Mouse (Mus musculus) forebrain, embryonic 16.5 days (tissue): ENCODE results near the gene Mtmr14. TPM values are rescaled to one million over a fixed set of nuclear protein-coding genes. Genes with fewer than 3 reads are reported as not detected.
A peak's percentile ranks its signal among the peaks of the same experiment; 100 is the strongest.

ENCODE experiments used
- ATAC-seq: fragments of 200-750 bp; cut with Nextera tagmentation; 2 replicates; pipeline ENCODE4 v1.8.0; 2017; ENCODE audit warnings: mild to moderate bottlenecking, moderate library complexity
- H3K27ac ChIP-seq: fragments of 300-500 bp; sonication (generic); 2 replicates; pipeline ENCODE4 v1.5.1; 2014; ENCODE audit warnings: low read length, control low read depth
- H3K27me3 ChIP-seq: fragments of 300-500 bp; sonication (generic); replicated peaks from 2 replicates; pipeline ENCODE4 v1.6.1; 2014; ENCODE audit warnings: low read length; ENCODE audit not compliant: control insufficient read depth, insufficient read depth
- H3K36me3 ChIP-seq: fragments of 300-500 bp; sonication (generic); 2 replicates; pipeline ENCODE4 v1.6.1; 2014; ENCODE audit not compliant: control insufficient read depth, insufficient read depth
- H3K4me1 ChIP-seq: fragments of 300-500 bp; sonication (generic); replicated peaks from 2 replicates; pipeline ENCODE4 v1.6.1; 2014; ENCODE audit warnings: low read length; ENCODE audit not compliant: control insufficient read depth, insufficient read depth
- H3K4me2 ChIP-seq: fragments of 300-500 bp; sonication (generic); 2 replicates; pipeline ENCODE4 v1.6.1; 2014; ENCODE audit warnings: mild to moderate bottlenecking, low read length, control low read depth
- H3K4me3 ChIP-seq: fragments of 300-500 bp; sonication (generic); replicated peaks from 2 replicates; pipeline ENCODE4 v1.5.1; 2014; ENCODE audit warnings: mild to moderate bottlenecking, low read length, control low read depth
- H3K9ac ChIP-seq: fragments of 300-500 bp; sonication (generic); replicated peaks from 2 replicates; pipeline ENCODE4 v1.6.1; 2014; ENCODE audit warnings: low read depth, low read length, control low read depth
- H3K9me3 ChIP-seq: fragments of 300-500 bp; sonication (generic); 2 replicates; pipeline ENCODE4 v1.6.1; 2016; ENCODE audit warnings: low read length; ENCODE audit not compliant: control insufficient read depth
- WGBS: fragments of 180-500 bp; shearing (Covaris S2); extraction: QIAGEN DNeasy Blood & Tissue Kit; methylation state at CpG from one replicate; pipeline ENCODE4 v1.1.7; 2014; 5-methylcytosine and 5-hydroxymethylcytosine counted together
- polyA plus RNA-seq: library from polyadenylated mRNA; unstranded; fragments of >200 nt; fragmentation: Nextera tagmentation; extraction: Ambion mirVana; gene quantifications from 2 replicates; pipeline ENCODE4 v1.2.1, GENCODE M21; 2015

Gene Mtmr14
- polyA plus RNA-seq, 1 experiment from 2014 or later: 42.1 TPM

GRCm38 (mm10) chr6:113238442-113238841, 799 bp downstream of the Mtmr14 start:
- peaks cover 18% of the 10 kb centered on the region for H3K4me1 ChIP-seq
- H3K9ac ChIP-seq: peak overlapping the region; percentile 84
- H3K27me3 ChIP-seq: no peaks in the 10 kb centered on the region
- peak overlapping the region; percentile 96 for H3K4me3 ChIP-seq
- ATAC-seq: no peak
- H3K36me3 ChIP-seq: 0 out of 2 replicates have a peak, but pooled peaks cover 4% of the 10 kb centered on the region
- WGBS: 42% methylated on average over 6 of the region's 6 CpGs
- H3K27ac ChIP-seq: no peak overlapping the region
- H3K9me3 ChIP-seq: no peaks in the 10 kb centered on the region
- H3K4me2 ChIP-seq: peak overlapping the region; percentile 98

GRCm38 (mm10) chr6:113242753-113243152, 5.1 kb downstream of the Mtmr14 start:
- no peak for ATAC-seq

GRCm38 (mm10) chr6:113245585-113245984, 7.9 kb downstream of the Mtmr14 start:
- Histone ChIP-seq H3K4me3 (no peak overlapping the region), H3K4me1 (0 out of 2 replicates have a peak, but pooled peaks cover 2% of the 10 kb centered on the region), H3K4me2 (no peak overlapping the region), H3K9me3 (no peaks in the 10 kb centered on the region), H3K36me3 (peaks cover 8% of the 10 kb centered on the region; the same call in 1 of the 2 replicates), H3K9ac (no peak overlapping the region), H3K27me3 (no peaks in the 10 kb centered on the region), H3K27ac (no peak overlapping the region)
- WGBS: 96% methylated on average over 2 of the region's 2 CpGs
- no peak for ATAC-seq

More at GRCm38 (mm10) chr6:113242753-113243152, 5.1 kb downstream of the Mtmr14 start:
- Histone ChIP-seq H3K4me2 (no peak overlapping the region), H3K4me1 (peaks cover 14% of the 10 kb centered on the region), H3K27me3 (no peaks in the 10 kb centered on the region), H3K9me3 (no peaks in the 10 kb centered on the region), H3K9ac (no peak overlapping the region), H3K36me3 (0 out of 2 replicates have a peak, but pooled peaks cover 4% of the 10 kb centered on the region), H3K27ac (no peak overlapping the region), H3K4me3 (no peak overlapping the region)
- 64% methylated on average over 1 of the region's 1 CpGs for WGBS

GRCm38 (mm10) chr6:113250786-113251185, 13.1 kb downstream of the Mtmr14 start:
- no peak for ATAC-seq
- Histone ChIP-seq H3K27ac (no peak overlapping the region), H3K4me1 (no peaks in the 10 kb centered on the region), H3K27me3 (no peaks in the 10 kb centered on the region), H3K36me3 (peaks cover 16% of the 10 kb centered on the region), H3K9ac (no peak overlapping the region), H3K4me2 (no peak overlapping the region), H3K4me3 (no peak overlapping the region), H3K9me3 (no peaks in the 10 kb centered on the region)
- WGBS: 91% methylated on average over 5 of the region's 5 CpGs

- Histone ChIP-seq H3K9me3 (no peaks in the 10 kb centered on the region), H3K4me1 (no peaks in the 10 kb centered on the region), H3K27ac (no peak overlapping the region), H3K4me3 (no peak overlapping the region), H3K36me3 (peaks cover 24% of the 10 kb centered on the region), H3K4me2 (no peak overlapping the region), H3K9ac (no peak overlapping the region), H3K27me3 (no peaks in the 10 kb centered on the region)
- no peak for ATAC-seq
Observed at GRCm38 (mm10) chr6:113251921-113252320, 14.3 kb downstream of the Mtmr14 start.

- Histone ChIP-seq H3K4me1 (no peaks in the 10 kb centered on the region), H3K36me3 (peaks cover 35% of the 10 kb centered on the region), H3K9me3 (no peaks in the 10 kb centered on the region), H3K4me2 (no peak overlapping the region), H3K27ac (no peak overlapping the region), H3K9ac (no peak overlapping the region), H3K4me3 (no peak overlapping the region), H3K27me3 (no peaks in the 10 kb centered on the region)
- ATAC-seq: no peak
Observed at GRCm38 (mm10) chr6:113254899-113255298, 17.3 kb downstream of the Mtmr14 start.

GRCm38 (mm10) chr6:113261174-113261858, 23.7 kb downstream of the Mtmr14 start:
- H3K27ac ChIP-seq: no peak overlapping the region
- ATAC-seq: no peak
- no peaks in the 10 kb centered on the region for H3K27me3 ChIP-seq
- WGBS: 88% methylated on average over 8 of the region's 8 CpGs
- H3K4me1 ChIP-seq: no peaks in the 10 kb centered on the region
- no peaks in the 10 kb centered on the region for H3K9me3 ChIP-seq
- no peak overlapping the region for H3K4me3 ChIP-seq
- no peak overlapping the region for H3K4me2 ChIP-seq
- H3K9ac ChIP-seq: no peak overlapping the region
- peaks cover 38% of the 10 kb centered on the region for H3K36me3 ChIP-seq

GRCm38 (mm10) chr6:113263531-113263930, 25.9 kb downstream of the Mtmr14 start:
- ATAC-seq: no peak
- peaks cover 36% of the 10 kb centered on the region for H3K36me3 ChIP-seq
- H3K27me3 ChIP-seq: no peaks in the 10 kb centered on the region
- H3K4me2 ChIP-seq: no peak overlapping the region
- no peaks in the 10 kb centered on the region for H3K4me1 ChIP-seq
- no peak overlapping the region for H3K27ac ChIP-seq
- H3K9ac ChIP-seq: no peak overlapping the region
- 90% methylated on average over 6 of the region's 6 CpGs for WGBS
- no peaks in the 10 kb centered on the region for H3K9me3 ChIP-seq
- no peak overlapping the region for H3K4me3 ChIP-seq

GRCm38 (mm10) chr6:113264429-113264828, 26.8 kb downstream of the Mtmr14 start:
- WGBS: 93% methylated on average over 8 of the region's 8 CpGs
- no peak overlapping the region for H3K27ac ChIP-seq
- H3K36me3 ChIP-seq: peaks cover 41% of the 10 kb centered on the region
- H3K4me1 ChIP-seq: no peaks in the 10 kb centered on the region
- no peak overlapping the region for H3K4me3 ChIP-seq
- H3K9ac ChIP-seq: no peak overlapping the region
- no peaks in the 10 kb centered on the region for H3K27me3 ChIP-seq
- ATAC-seq: no peak
- H3K9me3 ChIP-seq: no peaks in the 10 kb centered on the region
- H3K4me2 ChIP-seq: no peak overlapping the region
